Mouse (Mus musculus) telencephalon, adult 2 months (tissue): Measurements from ENCODE around the gene Ttll13.

ENCODE experiments used
- DNase-seq: peaks from one replicate; pipeline ENCODE4 v3.0.0-alpha.2; 2011; ENCODE audit warnings: low read depth, low spot score

The Ttll13 gene

GRCm38 (mm10) chr7:80214459-80214858, 31.7 kb upstream of the Ttll13 start:
- DNase-seq, result no peak

GRCm38 (mm10) chr7:80215398-80215797, 30.8 kb upstream of the Ttll13 start:
- no peak for DNase-seq

- DNase-seq, result no peak
Observed at GRCm38 (mm10) chr7:80216566-80216965, 29.6 kb upstream of the Ttll13 start.

- no peak for DNase-seq
Observed at GRCm38 (mm10) chr7:80218666-80219065, 27.5 kb upstream of the Ttll13 start.

- DNase-seq, result no peak
Observed at GRCm38 (mm10) chr7:80220237-80220797, 25.9 kb upstream of the Ttll13 start.

- no peak for DNase-seq
Observed at GRCm38 (mm10) chr7:80221179-80221750, 24.9 kb upstream of the Ttll13 start.

- no peak for DNase-seq
Observed at GRCm38 (mm10) chr7:80227065-80227464, 19.1 kb upstream of the Ttll13 start.

- DNase-seq, result no peak
Observed at GRCm38 (mm10) chr7:80230196-80230595, 16.0 kb upstream of the Ttll13 start.

- no peak for DNase-seq
Observed at GRCm38 (mm10) chr7:80231971-80232488, 14.1 kb upstream of the Ttll13 start.

- peak; percentile 84 for DNase-seq
Observed at GRCm38 (mm10) chr7:80232489-80233029, 13.6 kb upstream of the Ttll13 start, which contains the start of the genes Cib1 and Gdpgp1. TSS of gene Cib1 (minus strand) at chr7:80232813. TSS of gene Gdpgp1 (plus strand) at chr7:80232865.

- no peak for DNase-seq
Observed at GRCm38 (mm10) chr7:80233799-80234198, 12.4 kb upstream of the Ttll13 start.

GRCm38 (mm10) chr7:80238542-80238941, 7.6 kb upstream of the Ttll13 start:
- DNase-seq, result no peak

- no peak for DNase-seq
Observed at GRCm38 (mm10) chr7:80241661-80242060, 4.5 kb upstream of the Ttll13 start.

GRCm38 (mm10) chr7:80244851-80245250, 1.3 kb upstream of the Ttll13 start:
- no peak for DNase-seq

GRCm38 (mm10) chr7:80246859-80247258, 683 bp downstream of the Ttll13 start:
- DNase-seq, result no peak

GRCm38 (mm10) chr7:80252437-80252836, 6.3 kb downstream of the Ttll13 start:
- no peak for DNase-seq

GRCm38 (mm10) chr7:80252886-80253285, 6.7 kb downstream of the Ttll13 start:
- DNase-seq, result no peak

- no peak for DNase-seq
Observed at GRCm38 (mm10) chr7:80255981-80256380, 9.8 kb downstream of the Ttll13 start.

GRCm38 (mm10) chr7:80257706-80258105, 11.5 kb downstream of the Ttll13 start:
- DNase-seq, result no peak

GRCm38 (mm10) chr7:80260625-80261371, 14.6 kb downstream of the Ttll13 start, which contains the start of gene Ngrn:
TSS of gene Ngrn (plus strand) at chr7:80261215.
- peak; percentile 79 for DNase-seq

- peak; percentile 50 for DNase-seq
Observed at GRCm38 (mm10) chr7:80261372-80261990, 15.3 kb downstream of the Ttll13 start.

- DNase-seq, result no peak
Observed at GRCm38 (mm10) chr7:80264606-80265005, 18.4 kb downstream of the Ttll13 start.
